Mouse (Mus musculus) layer of hippocampus, adult 2 months (tissue): Measurements from ENCODE around the gene D17Wsu92e. TPM values are rescaled to one million over a fixed set of nuclear protein-coding genes. Genes with fewer than 3 reads are reported as not detected.
A peak's percentile ranks its signal among the peaks of the same experiment; 100 is the strongest.
"Not testable (repeated sequence)": the region's sequence is repeated elsewhere in the genome, so short reads cannot be mapped to it uniquely, and the experiment has no call there.

Source experiments
- DNase-seq, 2 experiments: peaks; one replicate each; pipeline ENCODE4 v3.0.0; 2022; ENCODE audit warnings: low spot score in 2 of 2
- H3K27ac ChIP-seq: fragments of 200-600 bp; 2 replicates; pipeline ENCODE4 v1.8.1; 2022
- H3K4me3 ChIP-seq: fragments of 200-600 bp; 2 replicates; pipeline ENCODE4 v1.8.1; 2022; ENCODE audit warnings: mild to moderate bottlenecking
- CTCF ChIP-seq: fragments of 200-600 bp; conservative IDR thresholded peaks from 2 replicates; pipeline ENCODE4 v1.8.1; 2022; ENCODE audit warnings: antibody characterized with exemption, mild to moderate bottlenecking, moderate library complexity
- long read RNA-seq, 2 experiments: library from polyadenylated mRNA; stranded (forward); transcript quantifications; one replicate each; pipeline ENCODE4 v2.0.0; 2021; ENCODE audit warnings: borderline mapping rate in 2 of 2
- total RNA-seq, 2 experiments: library from RNA; stranded (reverse); gene quantifications; 2 replicates each; pipeline ENCODE4 v1.2.3; 2021

D17Wsu92e gene
- 100 to 1,000 TPM; 192 to 197 TPM for total RNA-seq
- long read RNA-seq, experiment 1, transcript D17Wsu92e-202 (5 exons, 3,573 nt): minor isoform, 11 of 102 reads
- long read RNA-seq, experiment 1, transcript D17Wsu92e-206 (4 exons, 1,348 nt): minor isoform, 10 of 102 reads
- long read RNA-seq, experiment 1, transcript D17Wsu92e-203 (5 exons, 3,892 nt): major isoform, 33 of 102 reads
- long read RNA-seq, experiment 1, partial matches to known transcripts: 42 of 102 reads
- long read RNA-seq, experiment 1, other reads (novel, unspliced or antisense): 6 of 102 reads
- long read RNA-seq, experiment 2, transcript D17Wsu92e-206 (4 exons, 1,348 nt): minor isoform, 10 of 132 reads
- long read RNA-seq, experiment 2, transcript D17Wsu92e-202 (5 exons, 3,573 nt): minor isoform, 12 of 132 reads
- long read RNA-seq, experiment 2, transcript D17Wsu92e-203 (5 exons, 3,892 nt): major isoform, 33 of 132 reads
- long read RNA-seq, experiment 2, partial matches to known transcripts: 11 of 132 reads
- long read RNA-seq, experiment 2, other reads (novel, unspliced or antisense): 66 of 132 reads

- H3K4me3 ChIP-seq: peak within 1 kb of the TSS; percentile 80
- TF ChIP-seq CTCF: no peak
- peak within 1 kb of the TSS; percentile 97 for H3K27ac ChIP-seq
- peak; percentile 97 to 100 for DNase-seq
These were observed at the start of gene D17Wsu92e for GRCm38 (mm10) chr17:27820568-27821406. D17Wsu92e (minus strand) TSS chr17:27820648.

GRCm38 (mm10) chr17:27866737-27867136, 46.3 kb upstream of the D17Wsu92e start:
- DNase-seq: no peak
- no peak overlapping the region for H3K27ac ChIP-seq
- TF ChIP-seq CTCF: no peak
- no peak overlapping the region for H3K4me3 ChIP-seq

- DNase-seq: no peak
- Histone ChIP-seq H3K4me3 (no peak overlapping the region), H3K27ac (no peak overlapping the region)
- peak; percentile 70 for TF ChIP-seq CTCF
These were observed 45.0 kb upstream of the D17Wsu92e start for GRCm38 (mm10) chr17:27865461-27865860.

- Histone ChIP-seq H3K27ac (no peak overlapping the region), H3K4me3 (no peak overlapping the region)
- no peak for DNase-seq
- no peak for TF ChIP-seq CTCF
These were observed 38.7 kb upstream of the D17Wsu92e start for GRCm38 (mm10) chr17:27859131-27859530.

- H3K4me3 ChIP-seq: peak overlapping the region; percentile 98
- no peak for DNase-seq
- H3K27ac ChIP-seq: peak overlapping the region; percentile 89; the same call in 1 of the 2 replicates
- TF ChIP-seq CTCF: no peak
These were observed 37.4 kb upstream of the D17Wsu92e start for GRCm38 (mm10) chr17:27857649-27858475.

GRCm38 (mm10) chr17:27856798-27857648, 36.6 kb upstream of the D17Wsu92e start:
- peak in 1 of 2 experiments; percentile 35 for DNase-seq
- Histone ChIP-seq H3K27ac (peak overlapping the region; percentile 89), H3K4me3 (peak overlapping the region; percentile 98)
- TF ChIP-seq CTCF: 0 out of 2 replicates have a peak, but pooled peaks have one; percentile 17

- Histone ChIP-seq H3K4me3 (peak within 1 kb of the TSS; percentile 98), H3K27ac (peak within 1 kb of the TSS; percentile 89)
- DNase-seq: peak; percentile 74 to 82
- TF ChIP-seq CTCF: no peak
These were observed 35.9 kb upstream of the D17Wsu92e start, which contains the start of gene Uhrf1bp1 for GRCm38 (mm10) chr17:27856265-27856797. Uhrf1bp1 (plus strand) TSS chr17:27856441.

GRCm38 (mm10) chr17:27851076-27851475, 30.6 kb upstream of the D17Wsu92e start:
- Histone ChIP-seq H3K4me3 (no peak overlapping the region), H3K27ac (no peak overlapping the region)
- TF ChIP-seq CTCF: no peak
- no peak for DNase-seq

- no peak overlapping the region for H3K4me3 ChIP-seq
- no peak for DNase-seq
- peak; percentile 18; the same call in 1 of the 2 replicates for TF ChIP-seq CTCF
- H3K27ac ChIP-seq: no peak overlapping the region
These were observed 27.9 kb upstream of the D17Wsu92e start for GRCm38 (mm10) chr17:27848351-27848750.

GRCm38 (mm10) chr17:27839469-27840252, 19.2 kb upstream of the D17Wsu92e start:
- peak; percentile 29 for TF ChIP-seq CTCF
- Histone ChIP-seq H3K27ac (peak overlapping the region; percentile 84), H3K4me3 (peak overlapping the region; percentile 99)
- peak; percentile 97 to 98 for DNase-seq

GRCm38 (mm10) chr17:27837850-27838249, 17.4 kb upstream of the D17Wsu92e start, which contains the start of gene Snrpc:
Snrpc (plus strand) TSS chr17:27838150.
- not testable (repeated sequence) for H3K4me3 ChIP-seq, DNase-seq

More at GRCm38 (mm10) chr17:27837850-27838249, 17.4 kb upstream of the D17Wsu92e start, which contains the start of gene Snrpc:
- H3K27ac ChIP-seq: not testable (repeated sequence)
